Mouse (Mus musculus) liver, embryonic 18 days (tissue): ENCODE measurements around the gene Psat1. TPM values are rescaled to one million over a fixed set of nuclear protein-coding genes. Genes with fewer than 3 reads are reported as not detected.

ENCODE experiments used
- polyA plus RNA-seq: library from polyadenylated mRNA; depleted of rRNA; stranded (reverse); fragments of >200 nt; gene quantifications from 2 replicates; pipeline ENCODE4 v1.2.3, GENCODE M21; 2012; rRNA removed

The Psat1 gene
- polyA plus RNA-seq: 143 and 202 TPM in 2 replicates

DNA sequence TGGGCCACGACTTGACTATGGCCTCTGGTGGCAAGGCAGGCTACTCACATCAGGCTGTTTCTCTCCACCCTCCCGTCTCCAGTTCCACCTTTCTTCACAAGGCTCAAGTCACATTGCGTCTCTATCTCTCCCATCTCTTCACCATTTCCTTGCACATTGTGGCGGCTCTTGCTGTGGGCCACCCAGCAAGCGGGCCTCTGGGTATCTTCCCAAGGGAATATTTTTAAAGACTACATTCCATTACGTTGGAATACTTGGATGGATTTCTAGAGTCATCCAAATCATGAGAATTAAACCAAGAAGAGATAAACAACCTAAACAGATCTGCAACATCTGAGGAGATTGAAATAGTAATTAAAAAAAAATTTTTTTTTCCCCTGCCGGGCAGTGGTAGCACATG, at the start of gene Psat1:
TSS of gene Psat1 (minus strand) at position 101 of the 400 bp plus-strand sequence.

DNA sequence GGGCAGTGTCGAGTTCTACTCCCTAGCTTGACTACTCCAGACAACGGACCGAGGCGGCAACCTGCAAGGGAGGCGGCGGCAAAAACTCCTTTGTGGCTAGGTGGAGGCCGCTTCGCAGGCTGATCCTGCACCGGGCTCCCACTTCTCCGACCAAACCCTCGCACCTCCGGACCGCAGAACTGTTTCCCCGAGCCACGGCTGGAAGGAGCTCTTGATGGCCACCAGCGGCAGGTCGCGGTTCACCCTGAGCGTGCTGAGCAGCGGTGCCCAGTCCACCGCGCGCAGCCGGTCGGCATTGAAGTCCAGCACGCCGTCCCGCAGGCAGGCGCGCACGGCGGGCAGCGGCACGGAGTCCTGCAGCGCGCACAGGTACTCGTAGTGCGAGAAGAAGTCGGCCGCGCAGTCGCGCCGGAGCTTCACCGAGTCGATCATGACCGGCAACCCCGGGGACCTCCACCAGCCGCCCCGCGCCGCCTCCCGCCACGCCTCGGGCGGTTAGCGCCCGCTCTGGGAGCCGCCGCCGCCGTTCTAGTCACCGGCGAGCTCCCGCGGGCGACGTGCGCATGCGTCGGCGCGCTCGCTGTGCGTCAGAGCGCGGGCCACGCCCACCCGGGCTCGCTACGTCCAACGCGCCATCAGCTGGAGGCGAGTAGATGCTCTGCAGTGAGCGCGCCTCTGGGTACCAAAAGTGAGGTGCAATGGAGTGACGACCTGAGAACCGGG, 37.5 kb upstream of the Psat1 start, which contains the start of gene Cep78:
TSS of gene Cep78 (minus strand) at position 541 of the 723 bp plus-strand sequence.

Other genes with a start within 250 kb of the Psat1 start
- 2.8 and 3.1 TPM in 2 replicates for gene Cep78, start 37.7 kb upstream of the Psat1 start, polyA plus RNA-seq
- 4.6 and 6.1 TPM in 2 replicates for gene Gnaq, start 185.5 kb upstream of the Psat1 start, polyA plus RNA-seq